Mouse (Mus musculus) cerebellum, postnatal 25 days (tissue): ENCODE data around the gene Pabpc6.

ENCODE experiments used
- DNase-seq, 2 experiments: peaks; one replicate each; pipeline ENCODE4 v3.0.0; 2021; ENCODE audit warnings: mixed read lengths in 2 of 2

The Pabpc6 gene

DNA sequence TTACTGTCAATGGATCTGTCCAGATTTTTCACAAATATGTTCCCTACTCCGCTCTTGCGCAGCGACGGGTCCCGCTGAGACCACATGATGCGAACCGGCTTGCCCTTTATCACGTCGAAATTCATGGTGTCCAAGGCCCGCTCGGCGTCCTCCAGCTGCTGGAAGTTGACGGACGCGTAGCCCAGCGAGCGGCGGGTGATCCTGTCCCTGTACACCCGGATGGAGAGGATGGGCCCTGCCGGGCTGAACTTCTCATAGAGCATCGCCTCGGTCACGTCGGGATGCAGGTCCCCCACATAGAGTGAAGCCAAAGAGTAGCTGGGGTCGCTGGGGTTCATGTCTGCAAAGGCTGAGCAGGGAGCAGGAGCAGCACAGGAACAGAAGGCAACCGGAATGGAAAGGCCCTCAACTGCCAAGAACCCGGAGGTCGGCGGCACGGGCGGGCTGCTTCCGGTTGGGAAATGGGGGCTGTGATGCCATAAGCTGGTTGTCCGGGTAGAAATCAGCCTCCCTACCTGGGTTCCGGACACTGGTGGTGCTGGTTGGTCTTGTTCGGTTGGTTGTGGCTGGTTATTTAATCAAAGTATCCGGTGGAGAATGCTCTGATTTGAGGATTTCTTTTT, at the start of gene Pabpc6:
TSS of gene Pabpc6 (minus strand) at position 435 of the 623 bp plus-strand sequence.
- no peak for DNase-seq

GRCm38 (mm10) chr17:9710910-9711309, 41.4 kb upstream of the Pabpc6 start:
- no peak for DNase-seq

DNA sequence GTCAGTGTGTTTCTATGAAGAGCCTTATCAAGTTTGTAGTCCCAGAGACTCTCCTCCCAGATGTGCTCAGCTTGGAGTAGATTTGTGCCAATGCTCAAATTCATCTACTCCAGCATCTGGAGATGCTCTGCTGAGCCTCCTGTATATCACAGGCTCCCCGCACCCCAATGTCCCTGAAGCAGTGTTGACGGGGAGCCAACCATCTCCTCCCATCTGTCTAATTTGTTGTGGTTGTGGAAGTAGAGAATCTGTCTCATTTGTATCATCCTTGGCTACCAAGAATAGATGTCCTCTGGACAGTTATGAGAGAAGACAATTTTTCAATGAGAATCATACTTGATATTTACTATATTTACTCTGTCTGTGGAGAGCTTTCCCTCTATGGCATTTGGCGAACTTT, 39.4 kb upstream of the Pabpc6 start:
- no peak for DNase-seq

GRCm38 (mm10) chr17:9707356-9707755, 37.8 kb upstream of the Pabpc6 start:
- no peak for DNase-seq

GRCm38 (mm10) chr17:9697763-9698162, 28.2 kb upstream of the Pabpc6 start:
- DNase-seq = no peak

DNA sequence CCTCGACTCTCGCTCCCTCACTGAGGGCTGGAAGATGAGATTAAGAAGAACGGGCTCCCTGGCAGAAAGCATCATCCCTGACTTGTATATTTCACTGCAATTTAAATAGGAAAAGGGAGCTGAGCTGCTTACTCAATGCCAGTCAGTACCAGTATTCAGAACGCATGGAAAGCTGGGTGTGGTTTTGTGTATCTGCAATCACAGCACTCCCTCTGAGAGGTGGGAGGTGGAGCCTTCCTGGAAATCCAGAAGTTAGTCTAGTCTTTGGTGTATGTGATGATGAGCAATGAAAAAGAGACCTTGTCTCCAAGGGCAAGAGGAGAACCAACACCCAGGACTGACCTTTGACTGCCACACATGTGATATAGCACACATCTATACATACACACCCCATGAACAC, 21.7 kb upstream of the Pabpc6 start:
- no peak for DNase-seq

GRCm38 (mm10) chr17:9683539-9684155, 14.1 kb upstream of the Pabpc6 start:
- DNase-seq = no peak

DNA sequence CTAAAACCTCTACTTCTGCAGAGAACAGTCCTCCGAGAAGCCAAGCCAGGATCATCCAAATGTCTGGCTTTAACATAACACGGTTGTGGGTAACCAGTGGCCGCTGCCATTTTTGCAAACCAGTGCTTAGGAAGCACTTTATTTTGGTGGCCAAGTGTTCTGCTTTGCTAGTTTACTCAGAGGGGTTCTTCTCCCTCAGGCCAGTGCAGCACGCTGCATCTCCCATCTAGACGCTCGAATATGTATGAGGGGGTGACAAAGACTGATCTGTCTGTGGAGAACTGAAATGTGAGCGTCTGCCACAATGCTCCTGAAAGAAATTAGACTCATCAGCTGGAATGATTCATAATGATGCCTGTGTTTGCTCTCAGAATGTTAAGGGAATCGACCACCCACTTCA, 11.2 kb upstream of the Pabpc6 start:
- no peak for DNase-seq

- no peak for DNase-seq
Measured at GRCm38 (mm10) chr17:9675175-9675789, 5.8 kb upstream of the Pabpc6 start.

DNA sequence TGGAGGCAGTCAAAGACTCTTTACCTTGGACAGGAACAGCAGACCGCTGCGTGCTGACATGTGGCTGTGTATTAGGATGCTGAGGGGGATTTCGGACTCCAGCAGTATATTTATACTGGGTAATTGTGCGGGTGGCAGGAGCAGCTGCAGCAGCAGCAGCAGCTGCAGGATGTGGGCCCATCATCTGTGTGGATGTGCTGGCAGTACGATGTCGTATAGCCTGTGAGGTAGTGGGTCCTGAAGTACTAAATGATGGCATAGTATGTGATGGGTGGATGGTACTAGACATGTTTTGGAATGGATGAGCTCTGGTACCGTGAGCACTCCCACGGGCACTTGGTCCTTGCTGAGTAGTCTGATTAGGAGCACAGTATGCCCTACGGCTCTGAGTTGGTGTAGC, 1.6 kb downstream of the Pabpc6 start:
- DNase-seq = no peak

DNA sequence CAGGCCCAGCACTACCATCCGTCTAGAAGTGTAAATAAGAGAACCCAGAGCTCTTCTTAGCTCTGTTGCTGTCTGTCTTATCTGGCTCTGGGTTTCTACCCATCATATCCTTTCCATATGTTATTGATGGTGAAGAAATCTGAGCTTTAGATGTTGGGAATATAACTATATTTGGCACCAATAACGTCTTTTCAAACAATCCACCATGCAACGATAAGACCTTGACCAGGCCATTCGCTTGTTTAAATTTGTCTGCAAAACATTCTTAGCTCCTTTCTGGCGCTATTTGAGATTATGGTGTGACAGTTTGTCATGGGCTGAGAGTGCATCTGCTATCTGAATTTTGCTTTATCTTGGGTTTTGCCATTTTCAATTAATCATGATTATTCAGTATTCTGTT, 10.9 kb downstream of the Pabpc6 start:
- no peak for DNase-seq

- DNase-seq = no peak
Measured at GRCm38 (mm10) chr17:9654155-9654554, 15.4 kb downstream of the Pabpc6 start.

DNA sequence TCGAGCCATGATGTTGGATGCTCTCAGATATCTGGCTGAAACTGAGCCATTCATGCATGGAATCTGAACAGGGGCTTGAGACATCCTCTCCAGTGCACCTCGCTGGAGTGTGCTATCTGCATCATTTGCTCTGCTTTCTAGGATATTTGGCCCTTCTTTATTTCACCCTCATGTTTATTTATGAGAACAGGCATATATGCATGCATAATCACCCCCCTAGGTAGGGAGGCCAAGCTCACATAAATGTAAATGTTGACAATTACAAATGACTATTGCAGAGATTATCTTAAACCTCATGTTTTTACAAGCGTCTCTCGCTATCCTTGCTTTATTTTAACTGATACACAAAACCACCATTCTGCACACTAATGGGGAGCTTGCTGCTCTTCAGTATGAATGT, 21.9 kb downstream of the Pabpc6 start:
- no peak for DNase-seq

DNA sequence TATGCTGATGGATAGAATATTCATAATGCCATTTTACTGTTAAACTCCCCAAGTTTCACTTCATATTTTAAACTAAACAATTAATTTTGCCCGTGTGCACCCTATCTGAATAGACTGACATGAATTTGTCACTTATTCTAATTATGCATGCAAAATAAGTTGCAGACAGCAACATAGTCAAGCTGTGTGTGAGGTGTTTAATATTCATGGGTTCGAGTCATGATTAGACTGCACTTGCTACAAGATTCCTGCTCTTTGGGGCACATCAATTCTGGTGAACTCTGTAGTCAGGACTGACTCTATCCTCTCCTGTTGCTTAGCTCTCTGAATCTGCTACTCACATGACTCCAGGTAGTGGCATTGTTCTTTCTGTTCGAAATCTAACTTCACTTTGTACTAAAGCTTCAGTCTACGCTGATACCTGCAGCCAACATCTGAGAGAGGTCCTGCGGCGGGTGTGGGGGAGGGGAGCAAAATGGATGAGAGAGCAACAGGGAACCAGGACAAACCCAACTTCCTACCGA, 25.8 kb downstream of the Pabpc6 start:
- DNase-seq = no peak

DNA sequence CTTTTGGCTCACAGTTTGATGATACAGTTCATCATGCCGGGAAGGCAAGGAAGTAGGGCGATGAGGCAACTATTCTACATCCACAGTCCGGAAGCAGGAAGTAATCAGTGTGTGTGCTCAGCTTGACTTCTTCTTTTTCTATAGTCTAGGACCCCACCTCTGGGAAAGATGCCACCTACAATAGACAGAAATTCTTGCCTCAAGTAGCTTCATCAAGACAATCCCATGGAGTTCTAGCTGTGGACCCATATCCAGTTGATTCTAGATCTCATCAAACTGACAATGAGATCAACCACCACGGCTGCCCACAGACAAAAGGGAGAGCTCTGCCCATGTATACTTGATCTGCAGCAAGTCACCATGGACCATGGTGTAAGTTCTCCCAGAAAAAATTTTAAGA, 32.5 kb downstream of the Pabpc6 start:
- no peak for DNase-seq

GRCm38 (mm10) chr17:9632579-9633252, 36.8 kb downstream of the Pabpc6 start:
- DNase-seq = peak; percentile 7 to 8

DNA sequence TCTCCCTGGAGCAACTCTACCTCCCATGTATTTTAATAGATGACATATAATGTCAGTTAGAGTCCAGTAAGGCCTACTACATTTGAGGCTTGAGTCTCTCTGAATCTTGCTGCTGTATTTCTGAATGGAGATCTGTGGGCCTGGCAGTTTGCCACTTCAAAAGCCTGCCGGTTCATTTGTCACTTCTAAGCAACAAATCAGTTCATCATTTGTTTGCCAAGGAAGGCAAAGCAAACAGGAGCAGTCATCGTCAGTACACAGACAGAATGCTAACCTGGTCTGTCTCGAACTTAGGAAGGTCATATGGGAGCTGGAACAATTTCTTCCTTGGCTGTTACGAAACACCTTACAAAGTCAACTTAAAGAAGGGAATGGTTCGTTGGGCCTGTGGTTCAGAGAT, 37.4 kb downstream of the Pabpc6 start:
- DNase-seq = peak; percentile 13 to 36

DNA sequence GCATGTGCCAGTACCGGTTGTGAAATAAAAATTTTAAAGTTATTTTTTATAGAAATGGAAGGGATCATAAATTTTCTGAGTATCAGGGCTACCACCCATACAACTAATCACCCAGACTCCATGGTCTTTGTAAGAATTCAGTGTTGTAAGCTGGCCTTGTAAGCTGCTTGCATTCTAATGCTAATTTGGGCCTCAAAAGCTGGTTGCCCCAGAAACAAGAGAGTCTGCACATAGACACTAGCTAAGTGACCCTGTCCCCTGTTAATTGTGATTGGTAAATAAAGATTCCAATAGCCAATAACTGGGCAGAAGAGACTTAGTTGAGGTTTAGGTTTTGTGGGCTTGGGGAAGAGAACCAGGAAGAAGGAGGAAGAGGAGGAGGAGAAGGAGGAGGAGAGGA, 38.4 kb downstream of the Pabpc6 start:
- DNase-seq = no peak

DNA sequence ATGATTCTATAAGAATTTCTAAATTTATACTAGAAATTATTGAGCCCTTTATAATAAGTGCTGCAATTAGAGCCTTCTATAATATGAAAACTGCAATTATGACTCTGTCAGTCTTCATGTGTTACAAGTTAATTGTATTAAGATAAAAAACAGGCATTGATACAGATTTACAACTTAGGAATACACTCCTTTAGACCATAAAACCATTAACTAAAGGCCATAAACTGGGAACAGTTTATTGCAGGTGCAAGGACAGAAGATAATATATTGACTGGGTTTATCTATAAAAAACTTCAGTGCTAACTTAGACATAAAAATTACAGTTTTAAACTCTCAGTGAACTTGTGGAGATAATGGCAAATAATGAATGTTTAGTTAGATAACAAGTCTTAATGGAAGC, 42.5 kb downstream of the Pabpc6 start:
- DNase-seq = no peak
